Mouse (Mus musculus): ENCODE results near the gene Mmp25. TPM values are rescaled to one million over a fixed set of nuclear protein-coding genes. Genes with fewer than 3 reads are reported as not detected.
A peak's percentile ranks its signal among the peaks of the same experiment; 100 is the strongest.

Gene Mmp25
- polyA plus RNA-seq, 1 experiment, result 18.0 TPM

GRCm38 (mm10) chr17:23627813-23628212 lies 17.3 kb downstream of the Mmp25 start:
- no peak for TF ChIP-seq POLR2A (IDR thresholded peaks at IDR 0.05; ENCODE audit: borderline replicate concordance, control insufficient read depth, low read depth, low read length)
- no peak for TF ChIP-seq CTCF (IDR thresholded peaks at IDR 0.05; ENCODE audit: control insufficient read depth, insufficient read depth, low read length)
- Histone ChIP-seq H3K4me3 (replicated peaks; ENCODE audit: control insufficient read depth, low read depth, low read length) (no peak overlapping the region), H3K4me1 (ENCODE audit: control insufficient read depth, insufficient read depth, low read length) (no peaks in the 10 kb centered on the region; the same call in 1 of the 2 replicates), H3K27ac (ENCODE audit: control insufficient read depth, insufficient read depth, low read depth, low read length, poor library complexity) (no peak overlapping the region)
- 78% methylated on average over 7 of the region's 7 CpGs for WGBS

GRCm38 (mm10) chr17:23620351-23620750 lies 24.7 kb downstream of the Mmp25 start:
- WGBS, result 71% methylated on average over 7 of the region's 7 CpGs
- no peak overlapping the region for H3K27ac ChIP-seq (ENCODE audit: control insufficient read depth, insufficient read depth, low read depth, low read length, poor library complexity)

GRCm38 (mm10) chr17:23617087-23617486 lies 28.0 kb downstream of the Mmp25 start:
- TF ChIP-seq POLR2A (IDR thresholded peaks at IDR 0.05; ENCODE audit: borderline replicate concordance, control insufficient read depth, low read depth, low read length) (no peak), CTCF (IDR thresholded peaks at IDR 0.05; ENCODE audit: control insufficient read depth, insufficient read depth, low read length) (no peak)
- Histone ChIP-seq H3K4me1 (ENCODE audit: control insufficient read depth, insufficient read depth, low read length) (no peaks in the 10 kb centered on the region), H3K4me3 (replicated peaks; ENCODE audit: control insufficient read depth, low read depth, low read length) (no peak overlapping the region), H3K27ac (ENCODE audit: control insufficient read depth, insufficient read depth, low read depth, low read length, poor library complexity) (no peak overlapping the region)
- 1% methylated on average over 9 of the region's 9 CpGs for WGBS

More at GRCm38 (mm10) chr17:23620351-23620750, 24.7 kb downstream of the Mmp25 start:
- TF ChIP-seq CTCF (IDR thresholded peaks at IDR 0.05; ENCODE audit: control insufficient read depth, insufficient read depth, low read length), result no peak
- no peak for TF ChIP-seq POLR2A (IDR thresholded peaks at IDR 0.05; ENCODE audit: borderline replicate concordance, control insufficient read depth, low read depth, low read length)
- H3K4me3 ChIP-seq (replicated peaks; ENCODE audit: control insufficient read depth, low read depth, low read length), result no peak overlapping the region
- no peaks in the 10 kb centered on the region for H3K4me1 ChIP-seq (ENCODE audit: control insufficient read depth, insufficient read depth, low read length)

- TF ChIP-seq POLR2A (IDR thresholded peaks at IDR 0.05; ENCODE audit: borderline replicate concordance, control insufficient read depth, low read depth, low read length) (peak; percentile 46; the same call in 1 of the 2 replicates), CTCF (IDR thresholded peaks at IDR 0.05; ENCODE audit: control insufficient read depth, insufficient read depth, low read length) (peak; percentile 93)
- H3K4me3 ChIP-seq (replicated peaks; ENCODE audit: control insufficient read depth, low read depth, low read length), result peak overlapping the region; percentile 12
- peak overlapping the region; percentile 7 for H3K27ac ChIP-seq (ENCODE audit: control insufficient read depth, insufficient read depth, low read depth, low read length, poor library complexity)
- WGBS, result 5% methylated on average over 28 of the region's 28 CpGs
- H3K4me1 ChIP-seq (ENCODE audit: control insufficient read depth, insufficient read depth, low read length), result peaks cover 7% of the 10 kb centered on the region
These were observed 34.7 kb downstream of the Mmp25 start for GRCm38 (mm10) chr17:23610361-23610800.

GRCm38 (mm10) chr17:23609612-23610011 lies 35.5 kb downstream of the Mmp25 start:
- 89% methylated on average over 24 of the region's 24 CpGs for WGBS
- peak overlapping the region; percentile 41 for H3K27ac ChIP-seq (ENCODE audit: control insufficient read depth, insufficient read depth, low read depth, low read length, poor library complexity)
- no peak overlapping the region for H3K4me3 ChIP-seq (replicated peaks; ENCODE audit: control insufficient read depth, low read depth, low read length)
- peaks cover 7% of the 10 kb centered on the region for H3K4me1 ChIP-seq (ENCODE audit: control insufficient read depth, insufficient read depth, low read length)
- TF ChIP-seq CTCF (IDR thresholded peaks at IDR 0.05; ENCODE audit: control insufficient read depth, insufficient read depth, low read length) (no peak), POLR2A (IDR thresholded peaks at IDR 0.05; ENCODE audit: borderline replicate concordance, control insufficient read depth, low read depth, low read length) (no peak)

- Histone ChIP-seq H3K4me1 (ENCODE audit: control insufficient read depth, insufficient read depth, low read length) (peaks cover 7% of the 10 kb centered on the region), H3K27ac (ENCODE audit: control insufficient read depth, insufficient read depth, low read depth, low read length, poor library complexity) (no peak overlapping the region), H3K4me3 (replicated peaks; ENCODE audit: control insufficient read depth, low read depth, low read length) (no peak overlapping the region)
- WGBS, result 80% methylated on average over 8 of the region's 8 CpGs
- TF ChIP-seq POLR2A (IDR thresholded peaks at IDR 0.05; ENCODE audit: borderline replicate concordance, control insufficient read depth, low read depth, low read length), result no peak
- TF ChIP-seq CTCF (IDR thresholded peaks at IDR 0.05; ENCODE audit: control insufficient read depth, insufficient read depth, low read length), result no peak
These were observed 39.9 kb downstream of the Mmp25 start for GRCm38 (mm10) chr17:23605220-23605619.

- no peak overlapping the region for H3K4me3 ChIP-seq (replicated peaks; ENCODE audit: control insufficient read depth, low read depth, low read length)
- H3K27ac ChIP-seq (ENCODE audit: control insufficient read depth, insufficient read depth, low read depth, low read length, poor library complexity), result no peak overlapping the region
- 77% methylated on average over 7 of the region's 7 CpGs for WGBS
- TF ChIP-seq CTCF (IDR thresholded peaks at IDR 0.05; ENCODE audit: control insufficient read depth, insufficient read depth, low read length), result no peak
- no peak for TF ChIP-seq POLR2A (IDR thresholded peaks at IDR 0.05; ENCODE audit: borderline replicate concordance, control insufficient read depth, low read depth, low read length)
- H3K4me1 ChIP-seq (ENCODE audit: control insufficient read depth, insufficient read depth, low read length), result peaks cover under 1% of the 10 kb centered on the region; the same call in 1 of the 2 replicates
These were observed 40.7 kb downstream of the Mmp25 start for GRCm38 (mm10) chr17:23604394-23604793.

- Histone ChIP-seq H3K4me1 (ENCODE audit: control insufficient read depth, insufficient read depth, low read length) (no peaks in the 10 kb centered on the region), H3K27ac (ENCODE audit: control insufficient read depth, insufficient read depth, low read depth, low read length, poor library complexity) (no peak overlapping the region), H3K4me3 (replicated peaks; ENCODE audit: control insufficient read depth, low read depth, low read length) (no peak overlapping the region)
- WGBS, result 50% methylated on average over 2 of the region's 2 CpGs
- TF ChIP-seq POLR2A (IDR thresholded peaks at IDR 0.05; ENCODE audit: borderline replicate concordance, control insufficient read depth, low read depth, low read length) (no peak), CTCF (IDR thresholded peaks at IDR 0.05; ENCODE audit: control insufficient read depth, insufficient read depth, low read length) (peak; percentile 28; the same call in 1 of the 2 replicates)
These were observed 41.5 kb downstream of the Mmp25 start for GRCm38 (mm10) chr17:23603542-23603941.

GRCm38 (mm10) chr17:23603077-23603476 lies 42.0 kb downstream of the Mmp25 start:
- H3K27ac ChIP-seq (ENCODE audit: control insufficient read depth, insufficient read depth, low read depth, low read length, poor library complexity), result no peak overlapping the region
- H3K4me1 ChIP-seq (ENCODE audit: control insufficient read depth, insufficient read depth, low read length), result no peaks in the 10 kb centered on the region
- H3K4me3 ChIP-seq (replicated peaks; ENCODE audit: control insufficient read depth, low read depth, low read length), result no peak overlapping the region
- WGBS, result 71% methylated on average over 8 of the region's 8 CpGs
- TF ChIP-seq CTCF (IDR thresholded peaks at IDR 0.05; ENCODE audit: control insufficient read depth, insufficient read depth, low read length), result no peak
- TF ChIP-seq POLR2A (IDR thresholded peaks at IDR 0.05; ENCODE audit: borderline replicate concordance, control insufficient read depth, low read depth, low read length), result no peak
